Mouse (Mus musculus) B cell, adult 2 months (primary cell): Measurements from ENCODE around the gene Gm17359.

Experiments
- DNase-seq, 2 experiments: peaks; one replicate each; pipeline ENCODE4 v3.0.0; 2022

Gene Gm17359

GRCm38 (mm10) chr3:79336044-79336766 lies at the start of gene Gm17359:
Gm17359 (plus strand) TSS chr3:79336661.
- DNase-seq: no peak

GRCm38 (mm10) chr3:79287108-79287576 lies 49.3 kb upstream of the Gm17359 start:
- DNase-seq: peak; percentile 93

- peak in 1 of 2 experiments; percentile 21 for DNase-seq
Measured at GRCm38 (mm10) chr3:79287699-79288458, 48.6 kb upstream of the Gm17359 start.

GRCm38 (mm10) chr3:79289050-79289449 lies 47.4 kb upstream of the Gm17359 start:
- no peak for DNase-seq

GRCm38 (mm10) chr3:79293023-79293422 lies 43.4 kb upstream of the Gm17359 start:
- DNase-seq: no peak

- no peak for DNase-seq
Measured at GRCm38 (mm10) chr3:79294701-79295100, 41.8 kb upstream of the Gm17359 start.

GRCm38 (mm10) chr3:79296049-79296448 lies 40.4 kb upstream of the Gm17359 start:
- DNase-seq: no peak

GRCm38 (mm10) chr3:79296586-79296985 lies 39.9 kb upstream of the Gm17359 start:
- no peak for DNase-seq

GRCm38 (mm10) chr3:79297281-79297680 lies 39.2 kb upstream of the Gm17359 start:
- DNase-seq: no peak

GRCm38 (mm10) chr3:79299401-79299800 lies 37.1 kb upstream of the Gm17359 start:
- no peak for DNase-seq

GRCm38 (mm10) chr3:79308605-79309004 lies 27.9 kb upstream of the Gm17359 start:
- DNase-seq: no peak

- no peak for DNase-seq
Measured at GRCm38 (mm10) chr3:79310184-79310583, 26.3 kb upstream of the Gm17359 start.

- no peak for DNase-seq
Measured at GRCm38 (mm10) chr3:79311895-79312294, 24.6 kb upstream of the Gm17359 start.

GRCm38 (mm10) chr3:79314006-79314698 lies 22.3 kb upstream of the Gm17359 start:
- no peak for DNase-seq

- DNase-seq: no peak
Measured at GRCm38 (mm10) chr3:79324697-79325526, 11.5 kb upstream of the Gm17359 start.

- no peak for DNase-seq
Measured at GRCm38 (mm10) chr3:79329691-79330315, 6.7 kb upstream of the Gm17359 start.

- DNase-seq: no peak
Measured at GRCm38 (mm10) chr3:79333051-79333450, 3.4 kb upstream of the Gm17359 start.

- no peak for DNase-seq
Measured at GRCm38 (mm10) chr3:79333643-79334200, 2.7 kb upstream of the Gm17359 start.

GRCm38 (mm10) chr3:79340737-79341136 lies 4.3 kb downstream of the Gm17359 start:
- no peak for DNase-seq

GRCm38 (mm10) chr3:79342961-79343735 lies 6.7 kb downstream of the Gm17359 start:
- DNase-seq: no peak

- no peak for DNase-seq
Measured at GRCm38 (mm10) chr3:79349311-79349710, 12.8 kb downstream of the Gm17359 start.
